Mouse (Mus musculus) embryonic facial prominence, embryonic 11.5 days (tissue): ENCODE results near the gene Kcnn1. TPM values are rescaled to one million over a fixed set of nuclear protein-coding genes. Genes with fewer than 3 reads are reported as not detected.
"Not testable (repeated sequence)": the region's sequence is repeated elsewhere in the genome, so short reads cannot be mapped to it uniquely, and the experiment has no call there.

Source experiments
- ATAC-seq: fragments of 200-750 bp; cut with Nextera tagmentation; replicated peaks from 2 replicates; pipeline ENCODE4 v1.8.0; 2017; ENCODE audit warnings: low read depth; ENCODE audit not compliant: insufficient number of reproducible peaks, low FRiP score, low TSS enrichment
- DNase-seq: peaks from one replicate; pipeline ENCODE4 v3.0.0-alpha.2; 2015; ENCODE audit warnings: low spot score
- H3K27ac ChIP-seq: fragments of 300-500 bp; sonication (generic); replicated peaks from 2 replicates; pipeline ENCODE4 v1.5.1; 2014; ENCODE audit warnings: mild to moderate bottlenecking, low read depth, low read length, control low read depth
- H3K27me3 ChIP-seq: fragments of 300-500 bp; sonication (generic); 2 replicates; pipeline ENCODE4 v1.6.1; 2014; ENCODE audit warnings: mild to moderate bottlenecking, low read length, moderate library complexity, mixed read lengths; ENCODE audit not compliant: control insufficient read depth, insufficient read depth
- H3K36me3 ChIP-seq: fragments of 300-500 bp; sonication (generic); replicated peaks from 2 replicates; pipeline ENCODE4 v1.6.1; 2014; ENCODE audit warnings: low read depth, mild to moderate bottlenecking, low read length, moderate library complexity, mixed read lengths; ENCODE audit not compliant: control insufficient read depth, insufficient read depth
- H3K4me1 ChIP-seq: fragments of 300-500 bp; sonication (generic); 2 replicates; pipeline ENCODE4 v1.6.1; 2014; ENCODE audit warnings: low read length, mixed read lengths; ENCODE audit not compliant: control insufficient read depth, insufficient read depth
- H3K4me2 ChIP-seq: fragments of 300-500 bp; sonication (generic); 2 replicates; pipeline ENCODE4 v1.6.1; 2014; ENCODE audit warnings: low read depth, mild to moderate bottlenecking, control low read depth, low read length, moderate library complexity
- H3K4me3 ChIP-seq: fragments of 300-500 bp; sonication (generic); 2 replicates; pipeline ENCODE4 v1.5.1; 2014; ENCODE audit warnings: low read depth, low read length, control low read depth
- H3K9ac ChIP-seq: fragments of 300-500 bp; sonication (generic); replicated peaks from 2 replicates; pipeline ENCODE4 v1.6.1; 2014; ENCODE audit warnings: mild to moderate bottlenecking, control low read depth, low read length
- H3K9me3 ChIP-seq: fragments of 300-500 bp; sonication (generic); replicated peaks from 2 replicates; pipeline ENCODE4 v1.6.1; 2016; ENCODE audit warnings: mild to moderate bottlenecking, low read length, inconsistent platforms, mixed read lengths; ENCODE audit not compliant: control insufficient read depth
- WGBS: fragments of 180-500 bp; shearing (Covaris S2); extraction: QIAGEN DNeasy Blood & Tissue Kit; methylation state at CpG from one replicate; pipeline ENCODE4 v1.1.7; 2014; 5-methylcytosine and 5-hydroxymethylcytosine counted together
- polyA plus RNA-seq: library from polyadenylated mRNA; unstranded; fragments of >200 nt; fragmentation: Nextera tagmentation; extraction: Ambion mirVana; gene quantifications from 2 replicates; pipeline ENCODE4 v1.2.1, GENCODE M21; 2014

The Kcnn1 gene
- polyA plus RNA-seq, 1 experiment from 2014 or later: 2.9 TPM

GRCm38 (mm10) chr8:70822594-70822993, 40.5 kb downstream of the Kcnn1 start:
- not testable (repeated sequence) for H3K36me3 ChIP-seq, H3K4me3 ChIP-seq, H3K27ac ChIP-seq, ATAC-seq, DNase-seq, H3K4me2 ChIP-seq, H3K9ac ChIP-seq, H3K27me3 ChIP-seq, H3K9me3 ChIP-seq, H3K4me1 ChIP-seq
- 91% methylated on average over 3 of the region's 3 CpGs for WGBS

GRCm38 (mm10) chr8:70821992-70822391, 41.1 kb downstream of the Kcnn1 start:
- H3K4me1 ChIP-seq: no peaks in the 10 kb centered on the region
- H3K36me3 ChIP-seq: no peaks in the 10 kb centered on the region
- DNase-seq (no peak), ATAC-seq (no peak)
- H3K27me3 ChIP-seq: peaks cover 4% of the 10 kb centered on the region
- no peak overlapping the region; the same call in 1 of the 2 replicates for H3K9ac ChIP-seq
- H3K27ac ChIP-seq: no peak overlapping the region
- no peak overlapping the region for H3K4me3 ChIP-seq
- WGBS: 43% methylated on average over 11 of the region's 11 CpGs
- no peaks in the 10 kb centered on the region for H3K9me3 ChIP-seq
- H3K4me2 ChIP-seq: no peak overlapping the region

- Histone ChIP-seq H3K27me3 (peaks cover 9% of the 10 kb centered on the region), H3K4me1 (no peaks in the 10 kb centered on the region; the same call in 1 of the 2 replicates), H3K4me2 (no peak overlapping the region), H3K9me3 (no peaks in the 10 kb centered on the region), H3K36me3 (no peaks in the 10 kb centered on the region), H3K4me3 (no peak overlapping the region), H3K27ac (no peak overlapping the region), H3K9ac (no peak overlapping the region; the same call in 1 of the 2 replicates)
- peak; percentile 91 for DNase-seq
- WGBS: 15% methylated on average over 29 of the region's 30 CpGs
- ATAC-seq: no peak; the same call in 1 of the 2 replicates
Measured at GRCm38 (mm10) chr8:70821399-70821962, 41.6 kb downstream of the Kcnn1 start.

- Histone ChIP-seq H3K4me2 (peak overlapping the region; percentile 15; the same call in 1 of the 2 replicates), H3K4me1 (no peaks in the 10 kb centered on the region; the same call in 1 of the 2 replicates), H3K9ac (no peak overlapping the region), H3K36me3 (no peaks in the 10 kb centered on the region), H3K27me3 (peaks cover 12% of the 10 kb centered on the region), H3K27ac (no peak overlapping the region), H3K4me3 (no peak overlapping the region), H3K9me3 (no peaks in the 10 kb centered on the region)
- 2% methylated on average over 31 of the region's 31 CpGs for WGBS
- peak; percentile 67 for ATAC-seq
- DNase-seq: peak; percentile 78
Measured at GRCm38 (mm10) chr8:70820101-70820935, 42.7 kb downstream of the Kcnn1 start.

- ATAC-seq: no peak
- H3K4me3 ChIP-seq: no peak overlapping the region
- 7% methylated on average over 28 of the region's 30 CpGs for WGBS
Measured at GRCm38 (mm10) chr8:70816679-70817078, 46.4 kb downstream of the Kcnn1 start.

GRCm38 (mm10) chr8:70812885-70813284, 50.2 kb downstream of the Kcnn1 start:
- Histone ChIP-seq H3K9me3 (no peaks in the 10 kb centered on the region), H3K27me3 (peaks cover 12% of the 10 kb centered on the region), H3K36me3 (no peaks in the 10 kb centered on the region), H3K9ac (no peak overlapping the region), H3K27ac (no peak overlapping the region), H3K4me1 (no peaks in the 10 kb centered on the region; the same call in 1 of the 2 replicates), H3K4me3 (no peak overlapping the region), H3K4me2 (no peak overlapping the region)
- 56% methylated on average over 4 of the region's 4 CpGs for WGBS
- DNase-seq: no peak
- no peak for ATAC-seq

More at GRCm38 (mm10) chr8:70816679-70817078, 46.4 kb downstream of the Kcnn1 start:
- Histone ChIP-seq H3K4me2 (peak overlapping the region; percentile 1), H3K27me3 (peaks cover 12% of the 10 kb centered on the region), H3K36me3 (no peaks in the 10 kb centered on the region), H3K9ac (no peak overlapping the region), H3K4me1 (no peaks in the 10 kb centered on the region; the same call in 1 of the 2 replicates), H3K27ac (no peak overlapping the region), H3K9me3 (no peaks in the 10 kb centered on the region)
- DNase-seq: no peak

- Histone ChIP-seq H3K27ac (no peak overlapping the region), H3K4me3 (no peak overlapping the region), H3K4me2 (no peak overlapping the region), H3K36me3 (no peaks in the 10 kb centered on the region), H3K9me3 (no peaks in the 10 kb centered on the region), H3K9ac (no peak overlapping the region), H3K27me3 (peaks cover 9% of the 10 kb centered on the region), H3K4me1 (no peaks in the 10 kb centered on the region; the same call in 1 of the 2 replicates)
- DNase-seq (no peak), ATAC-seq (no peak)
- 47% methylated on average over 4 of the region's 4 CpGs for WGBS
Measured at GRCm38 (mm10) chr8:70812055-70812454, 51.0 kb downstream of the Kcnn1 start.
